Mouse (Mus musculus): ENCODE measurements around the gene 1700017B05Rik.

DNA sequence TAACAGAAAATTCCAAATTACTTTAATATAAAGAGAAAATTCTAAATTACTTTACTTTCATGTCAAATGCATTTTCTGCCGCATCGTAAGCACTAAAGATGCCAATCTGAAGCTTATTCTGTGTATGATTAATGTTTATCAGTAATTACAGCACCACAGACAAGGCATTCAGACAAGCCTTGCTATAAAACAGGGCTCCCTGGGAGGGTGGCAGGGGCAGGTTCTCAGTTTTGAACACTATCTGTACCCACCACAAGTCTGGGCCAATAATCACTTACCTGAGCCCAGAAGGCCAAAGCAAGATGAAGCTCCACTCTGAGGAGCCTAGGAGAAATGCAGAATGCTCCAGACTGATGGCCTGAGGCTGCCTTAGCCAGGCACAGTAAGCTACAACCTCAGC lies 35.5 kb upstream of the 1700017B05Rik start:
- TF ChIP-seq TAL1 (IDR thresholded peaks at IDR 0.05; ENCODE audit: low read length) = peak; percentile 37; the same call in 1 of the 3 replicates
- no peak for TF ChIP-seq GATA1 (IDR thresholded peaks at IDR 0.05; ENCODE audit: low read length)

All from erythroblast, embryonic 14.5 days (primary cell).